Comparison of ENCODE assay signal across 13 mouse cellular contexts in the genomic region with DNA sequence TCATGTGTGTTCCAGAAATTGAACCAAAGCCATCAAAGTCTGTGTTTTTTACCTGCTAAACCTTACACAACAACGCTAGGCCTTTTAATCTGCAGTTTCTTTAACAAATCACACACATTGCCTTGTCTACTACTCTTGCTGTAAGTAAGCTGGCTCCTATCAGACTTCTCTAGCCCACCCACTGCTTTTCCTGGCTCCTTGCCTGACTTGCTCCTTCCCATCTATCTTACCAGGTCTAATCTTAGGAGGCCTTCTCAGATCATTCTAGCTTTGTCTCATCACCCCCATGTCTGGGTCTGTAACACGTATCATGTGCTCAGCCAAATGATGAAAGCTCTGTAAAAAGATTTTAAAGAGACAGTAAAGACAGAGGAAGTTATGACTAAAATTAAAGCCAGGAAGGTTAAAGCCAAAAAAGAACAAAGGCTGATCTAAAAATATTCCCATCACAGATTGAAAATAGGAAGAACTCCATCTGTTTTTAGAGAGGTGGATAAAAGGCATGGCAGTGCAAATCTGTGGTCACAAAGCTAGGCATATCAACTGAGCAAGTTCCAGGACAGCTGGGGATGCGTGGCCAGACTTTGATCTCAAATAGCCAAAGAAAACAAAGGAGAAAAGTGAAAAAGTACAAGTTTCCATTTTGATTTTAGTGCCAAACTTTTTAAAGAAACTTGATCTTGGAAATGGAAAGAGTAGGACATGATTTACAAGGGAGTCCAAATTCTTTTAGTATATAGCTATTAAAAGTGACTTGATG. TPM values are rescaled to one million over a fixed set of nuclear protein-coding genes. Genes with fewer than 3 reads are reported as not detected.
A peak's percentile ranks its signal among the peaks of the same experiment; 100 is the strongest.
DNase-seq lines count a peak whose midpoint lies in the region; ATAC-seq and TF ChIP-seq lines count a peak whose summit lies in the region.
"Had no signal": no experiment of that assay in that cellular context is flagged by ENCODE, and none has a peak within 500 bp of the region (broad histone marks: within the 10 kb centered on the region; RNA-seq: fewer than 3 reads in every experiment).

No protein-coding gene starts in this region.

- no peaks in the 10 kb centered on the region for H3K27me3 ChIP-seq in heart, embryonic 15.5 days
- H3K27me3 ChIP-seq: hindbrain, embryonic 12.5 days; limb, embryonic 13.5 days had no signal

- no peak for TF ChIP-seq CTCF in layer of hippocampus, adult 2 months (conservative IDR thresholded peaks at IDR 0.05)

- no peak overlapping the region for H3K4me3 ChIP-seq in heart, embryonic 15.5 days
- H3K4me3 ChIP-seq in layer of hippocampus, adult 2 months, result no peak overlapping the region; the same call in 1 of the 2 replicates
- H3K4me3 ChIP-seq: hindbrain, embryonic 12.5 days; limb, embryonic 13.5 days had no signal

- peaks cover 33% of the 10 kb centered on the region for H3K4me1 ChIP-seq in heart, embryonic 15.5 days (replicated peaks)

- 40% methylated on average over 3 of the region's 3 CpGs for WGBS in heart, embryonic 15.5 days

- 0 out of 2 replicates have a peak overlapping the region, but pooled peaks have one; percentile 5 for H3K4me2 ChIP-seq in heart, embryonic 15.5 days
- H3K4me2 ChIP-seq: hindbrain, embryonic 12.5 days; limb, embryonic 13.5 days had no signal

- no peak overlapping the region for H3K9ac ChIP-seq in heart, embryonic 15.5 days
- H3K9ac ChIP-seq: hindbrain, embryonic 12.5 days; limb, embryonic 13.5 days had no signal

- peak overlapping the region; percentile 40 for H3K27ac ChIP-seq in heart, embryonic 15.5 days
- peak overlapping the region; percentile 19; the same call in 1 of the 2 replicates for H3K27ac ChIP-seq in layer of hippocampus, adult 2 months
- H3K27ac ChIP-seq: hindbrain, embryonic 12.5 days; limb, embryonic 13.5 days had no signal

- H3K36me3 ChIP-seq in heart, embryonic 15.5 days, result peaks cover 24% of the 10 kb centered on the region

- DNase-seq in heart, adult 11 months, result no peak
- DNase-seq in layer of hippocampus, adult 2 months (ENCODE audit: low spot score in 2 of 2), result no peak
- DNase-seq in layer of hippocampus, postnatal 36 days, result no peak
- peak; percentile 35 to 50 for DNase-seq in right cerebral cortex, postnatal 10 days (ENCODE audit: low spot score in 2 of 2)
- no peak for DNase-seq in right cerebral cortex, postnatal 36 days (ENCODE audit: low spot score in 2 of 2)
- peak; percentile 9 for DNase-seq in telencephalon, adult 2 months (ENCODE audit: low read depth, low spot score)
- DNase-seq in adrenal gland, adult 18-20 months (ENCODE audit: low spot score in 2 of 2), result no peak
- DNase-seq: adrenal gland, adult 8-10 months; kidney, postnatal 25 days; thymus, postnatal 4 days had no signal

- no peaks in the 10 kb centered on the region for H3K9me3 ChIP-seq in heart, embryonic 15.5 days (replicated peaks)
- H3K9me3 ChIP-seq: hindbrain, embryonic 12.5 days; limb, embryonic 13.5 days had no signal

- ATAC-seq in heart, embryonic 15.5 days (replicated peaks; ENCODE audit: insufficient number of reproducible peaks, insufficient read depth, low FRiP score, low read depth), result no peak

RNA-seq across cellular contexts. Expression of a gene that starts 3.8 kb away (rescaled TPM):
- polyA plus RNA-seq in heart, embryonic 15.5 days (2015; fragmentation: Nextera tagmentation; extraction: Ambion mirVana), result 6.9 and 8.9 TPM in 2 replicates
- total RNA-seq in layer of hippocampus, adult 2 months (2021), result 10 to 100 TPM; 31.1 to 34.0 TPM
- 10 to 100 TPM; 34.5 to 40.0 TPM for total RNA-seq in layer of hippocampus, postnatal 36 days (2021)
- 10 to 100 TPM; 35.9 to 41.4 TPM for total RNA-seq in adrenal gland, adult 18-20 months (2021)

RNA-seq across cellular contexts. Expression of a gene that starts 3.8 kb away (rescaled TPM):
- polyA plus RNA-seq in heart, embryonic 15.5 days (2015; fragmentation: Nextera tagmentation; extraction: Ambion mirVana), result 6.8 and 9.3 TPM in 2 replicates
- 1 to 10 TPM; 8.7 to 9.4 TPM for total RNA-seq in layer of hippocampus, adult 2 months (2021)
- total RNA-seq in layer of hippocampus, postnatal 36 days (2021), result 1 to 10 TPM; 7.7 to 9.0 TPM
- 10 to 100 TPM in 1 of 2 experiments, 1 to 10 TPM in 1; 7.6 to 10.4 TPM for total RNA-seq in adrenal gland, adult 18-20 months (2021)

Comparison
In these comparisons a context has a peak if more than half of its experiments do, and no peak if none do; other contexts are left out.
1. DNase-seq: peak in right cerebral cortex, postnatal 10 days (2 of 2) and telencephalon, adult 2 months (single experiment); none in heart, adult 11 months (single experiment), layer of hippocampus, adult 2 months (0 of 2), layer of hippocampus, postnatal 36 days (0 of 2), right cerebral cortex, postnatal 36 days (0 of 2) and adrenal gland, adult 18-20 months (0 of 2).